Mouse (Mus musculus) urinary bladder, postnatal 4 days (tissue): ENCODE measurements around the gene Zmynd8.

Source experiments
- DNase-seq, 2 experiments: peaks; one replicate each; pipeline ENCODE4 v3.0.0; 2021 to 2022; ENCODE audit warnings: low spot score in 2 of 2

Zmynd8 gene

GRCm38 (mm10) chr2:165833468-165833867, 65.3 kb downstream of the Zmynd8 start:
- no peak for DNase-seq

GRCm38 (mm10) chr2:165832720-165833119, 66.1 kb downstream of the Zmynd8 start:
- no peak for DNase-seq

GRCm38 (mm10) chr2:165832295-165832694, 66.5 kb downstream of the Zmynd8 start:
- DNase-seq = no peak

GRCm38 (mm10) chr2:165831637-165832289, 67.1 kb downstream of the Zmynd8 start:
- DNase-seq = no peak

- DNase-seq = no peak
Observed at GRCm38 (mm10) chr2:165828770-165829169, 70.0 kb downstream of the Zmynd8 start.

- peak; percentile 76 to 88 for DNase-seq
Observed at GRCm38 (mm10) chr2:165825964-165826712, 72.7 kb downstream of the Zmynd8 start.

GRCm38 (mm10) chr2:165825261-165825900, 73.4 kb downstream of the Zmynd8 start:
- no peak for DNase-seq

GRCm38 (mm10) chr2:165824826-165825225, 74.0 kb downstream of the Zmynd8 start:
- DNase-seq = no peak

- DNase-seq = no peak
Observed at GRCm38 (mm10) chr2:165822478-165822877, 76.3 kb downstream of the Zmynd8 start.

- DNase-seq = no peak
Observed at GRCm38 (mm10) chr2:165821671-165822070, 77.1 kb downstream of the Zmynd8 start.

GRCm38 (mm10) chr2:165820504-165821095, 78.2 kb downstream of the Zmynd8 start:
- DNase-seq = no peak

- DNase-seq = no peak
Observed at GRCm38 (mm10) chr2:165820073-165820472, 78.7 kb downstream of the Zmynd8 start.

- no peak for DNase-seq
Observed at GRCm38 (mm10) chr2:165818985-165819948, 79.5 kb downstream of the Zmynd8 start.

- no peak for DNase-seq
Observed at GRCm38 (mm10) chr2:165818570-165818969, 80.2 kb downstream of the Zmynd8 start.

- DNase-seq = no peak
Observed at GRCm38 (mm10) chr2:165817437-165817836, 81.4 kb downstream of the Zmynd8 start.

- no peak for DNase-seq
Observed at GRCm38 (mm10) chr2:165815103-165815880, 83.5 kb downstream of the Zmynd8 start.

GRCm38 (mm10) chr2:165812889-165813288, 85.9 kb downstream of the Zmynd8 start:
- no peak for DNase-seq

- DNase-seq = peak in 1 of 2 experiments; percentile 50
Observed at GRCm38 (mm10) chr2:165811536-165811935, 87.3 kb downstream of the Zmynd8 start.

GRCm38 (mm10) chr2:165809901-165810477, 88.8 kb downstream of the Zmynd8 start:
- DNase-seq = no peak

- DNase-seq = no peak
Observed at GRCm38 (mm10) chr2:165809091-165809490, 89.7 kb downstream of the Zmynd8 start.
